Mouse (Mus musculus) CD4-positive, CD25-positive, alpha-beta regulatory T cell, adult 4 months (primary cell): ENCODE results near the gene Kctd20. TPM values are rescaled to one million over a fixed set of nuclear protein-coding genes. Genes with fewer than 3 reads are reported as not detected.

Experiments used
- ATAC-seq: one replicate; pipeline ENCODE4 v1.8.0; 2017
- polyA plus RNA-seq, 2 experiments: library from polyadenylated mRNA; unstranded; fragments of 100-300 nt; shearing (Covaris generic); gene quantifications; one replicate each; pipeline ENCODE4 v1.2.1; 2017

Gene Kctd20
- polyA plus RNA-seq, 2 experiments from 2014 or later: 33.3 to 62.9 TPM

DNA sequence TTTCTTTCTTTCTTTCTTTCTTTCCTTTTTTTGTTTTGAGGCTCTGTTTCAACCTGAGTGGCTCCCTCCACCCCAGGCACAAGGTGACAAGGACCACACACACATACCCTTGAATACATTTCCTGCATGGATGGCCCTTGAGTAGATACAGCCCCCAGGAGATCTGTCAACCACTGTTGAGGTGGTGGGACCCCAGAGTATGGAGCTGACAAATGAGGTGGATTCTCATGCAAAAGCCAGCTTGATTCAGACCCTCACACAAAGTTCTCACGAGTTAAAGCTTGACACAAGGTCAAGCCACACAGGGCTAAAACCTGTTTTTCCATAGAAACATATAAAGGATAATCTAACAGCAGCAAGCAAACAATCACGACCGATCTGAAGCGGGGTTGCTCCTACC is 19.5 kb upstream of the Kctd20 start:
- ATAC-seq: no peak

DNA sequence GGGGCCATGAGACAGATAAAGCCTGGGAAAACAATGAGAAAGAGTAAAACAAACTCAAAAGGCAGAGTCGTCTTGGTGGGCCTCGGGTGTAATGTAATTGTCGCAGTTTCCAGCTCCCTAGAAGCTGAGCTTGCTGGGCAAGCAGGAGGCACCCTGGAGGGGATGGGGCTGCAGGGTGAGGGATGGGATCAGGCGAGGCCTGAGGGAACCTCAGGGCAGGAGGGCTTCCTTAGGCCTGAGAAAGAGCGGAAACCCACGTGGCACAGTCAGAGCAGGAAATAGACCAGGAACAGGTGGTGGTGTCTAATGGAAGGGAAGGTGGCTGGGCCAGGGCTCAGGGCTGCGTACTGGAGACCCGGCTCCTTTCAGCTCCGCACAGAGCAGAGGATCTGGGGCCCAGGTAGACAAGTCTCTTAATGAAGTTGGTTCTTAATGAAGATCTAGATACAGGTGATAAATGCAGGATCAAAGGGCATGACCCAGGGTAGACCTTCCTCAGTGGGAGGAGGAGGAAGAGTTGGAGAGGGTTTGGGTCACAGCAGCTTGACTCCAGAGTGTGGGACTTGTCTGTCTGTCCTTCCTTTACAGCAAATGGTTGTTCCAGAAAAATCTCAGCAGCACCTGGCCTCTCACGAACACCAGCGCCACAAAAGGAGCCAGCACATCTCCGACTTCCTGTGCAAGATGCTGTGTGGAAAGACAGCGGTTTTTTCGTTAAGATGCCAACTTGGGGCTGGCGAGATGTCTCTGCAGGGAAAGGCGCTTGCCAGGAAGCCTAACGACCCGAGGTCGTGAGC is 17.4 kb upstream of the Kctd20 start:
- ATAC-seq: no peak

DNA sequence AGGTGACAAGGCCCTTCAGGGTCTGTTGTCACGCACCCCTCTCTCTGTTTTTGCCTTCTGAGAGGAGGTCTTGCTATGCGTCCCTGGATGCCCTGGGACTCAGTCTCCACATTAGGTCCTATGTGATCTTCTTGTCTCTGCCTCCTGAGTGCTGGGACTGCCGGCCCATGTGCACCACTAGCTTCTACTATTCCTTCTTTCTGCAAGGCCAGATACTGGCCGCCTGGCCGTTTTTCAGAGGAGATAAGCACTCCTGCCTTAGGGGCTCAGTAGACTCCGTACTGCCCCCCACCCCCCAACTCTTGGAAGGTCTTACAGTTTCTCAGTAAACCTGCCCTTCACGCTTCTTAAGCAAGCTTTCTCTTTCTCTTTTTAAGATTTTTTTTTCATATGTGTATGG is 15.6 kb upstream of the Kctd20 start:
- no peak for ATAC-seq

DNA sequence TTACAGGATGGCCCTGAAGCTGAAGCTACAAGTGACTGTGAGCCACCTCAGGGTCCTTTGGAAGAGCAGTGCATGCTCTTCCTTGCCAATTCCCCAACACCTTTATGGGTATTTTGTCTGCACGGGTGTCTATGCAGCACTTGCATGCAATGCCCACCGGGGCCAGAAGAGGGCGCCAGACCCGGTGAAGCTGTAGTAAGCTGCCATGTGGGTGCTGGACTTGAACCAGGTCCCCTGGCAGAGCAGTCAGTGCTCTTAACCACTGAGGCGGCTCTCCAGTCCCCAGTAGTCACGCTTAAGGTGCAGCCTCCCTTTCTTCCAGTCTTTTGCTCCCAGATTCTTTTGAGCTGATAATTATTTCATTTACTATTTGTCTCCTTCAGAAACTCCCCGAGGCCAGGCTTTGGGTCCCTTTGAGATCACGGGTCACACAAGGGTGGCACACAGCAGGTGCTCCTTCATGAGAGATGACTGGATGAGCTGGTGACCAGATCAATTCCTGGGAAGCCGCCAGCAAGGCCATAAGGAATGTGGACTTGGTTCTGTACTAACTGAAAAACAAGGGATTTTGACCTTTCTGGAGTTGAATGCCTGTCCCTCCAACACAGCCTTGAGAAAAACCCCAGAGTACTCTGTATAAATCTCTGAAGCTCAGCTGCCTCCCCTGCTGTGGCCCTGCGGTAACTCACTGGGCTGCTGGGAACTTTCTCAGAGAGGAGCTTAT is 15.0 kb upstream of the Kctd20 start:
- no peak for ATAC-seq

DNA sequence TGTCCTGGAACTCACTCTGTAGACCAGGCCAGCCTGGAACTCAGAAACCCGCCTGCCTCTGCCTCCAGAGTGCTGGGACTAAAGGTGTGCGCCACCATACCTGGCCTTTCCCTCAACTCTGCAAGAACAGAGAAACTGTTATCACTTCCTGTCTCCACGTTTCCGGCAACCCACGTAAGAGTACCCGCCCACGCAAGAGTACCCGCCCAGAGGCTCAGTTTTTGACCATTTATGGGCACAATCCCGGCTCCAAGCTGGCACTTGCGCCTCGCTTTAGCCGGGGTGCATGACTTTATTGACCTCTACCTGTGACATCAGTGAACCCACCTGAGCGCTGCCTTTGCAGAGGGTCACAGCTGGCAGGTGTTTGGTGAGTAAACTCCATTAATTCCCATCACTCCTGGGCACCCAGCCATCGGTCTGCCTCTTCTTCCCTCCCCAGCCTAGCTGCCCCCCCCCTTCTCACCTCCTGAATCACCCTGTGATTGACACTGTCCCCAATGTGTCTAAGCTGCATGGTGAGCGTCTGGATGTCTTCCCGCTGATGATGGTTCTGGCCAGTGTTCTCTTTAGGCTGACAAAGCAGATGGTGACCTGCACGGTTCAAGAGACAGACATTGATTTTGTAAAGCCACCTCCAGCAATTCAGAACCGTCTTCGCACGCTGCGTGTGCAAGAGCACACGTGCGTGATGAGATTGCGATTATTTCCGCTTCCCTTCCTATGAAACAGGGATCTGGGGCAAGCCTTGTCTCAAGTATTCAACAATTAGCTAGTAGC is 10.8 kb upstream of the Kctd20 start:
- ATAC-seq: no peak

DNA sequence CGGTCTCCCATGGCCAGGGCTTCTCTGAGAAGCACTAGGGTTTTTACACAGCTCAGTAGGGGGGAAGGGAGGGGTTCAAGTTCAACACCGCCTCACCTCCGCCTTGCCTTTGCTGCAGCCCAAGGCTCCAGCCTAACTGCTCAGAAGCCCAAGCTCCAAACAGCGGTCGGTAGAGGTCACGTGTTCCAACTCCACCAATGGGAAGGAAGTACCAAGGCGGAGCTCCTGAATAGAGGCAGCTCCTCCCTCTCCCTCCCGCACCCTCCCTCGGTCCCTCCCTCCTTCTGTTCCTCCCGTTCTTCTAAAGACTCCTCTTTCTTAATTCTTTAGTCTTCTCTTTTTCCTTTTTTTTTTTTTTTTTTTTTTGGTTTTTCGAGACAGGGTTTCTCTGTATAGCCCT is 9.6 kb upstream of the Kctd20 start:
- no peak for ATAC-seq

DNA sequence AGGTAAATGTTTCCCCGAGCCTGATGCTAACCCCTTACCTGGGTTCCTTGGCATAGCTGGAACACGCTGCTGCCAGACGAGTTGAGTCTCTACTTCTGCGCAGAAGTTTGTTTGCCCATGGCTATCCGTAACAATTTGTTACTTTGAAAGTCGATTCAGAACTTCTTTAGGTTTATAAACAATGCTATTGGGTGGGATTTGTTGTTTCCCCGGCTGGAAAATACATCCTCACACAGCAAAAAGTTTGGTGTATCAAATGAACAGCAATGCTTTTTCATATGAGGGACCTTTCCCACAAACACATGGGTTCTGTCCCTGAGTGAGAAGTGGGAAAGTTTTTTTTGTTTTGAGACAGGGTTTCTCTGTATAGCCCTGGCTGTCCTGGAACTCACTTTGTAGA is 8.0 kb upstream of the Kctd20 start, which contains the start of gene Pxt1:
TSS of gene Pxt1 (minus strand) at position 101 of the 400 bp plus-strand sequence.
- ATAC-seq: no peak

DNA sequence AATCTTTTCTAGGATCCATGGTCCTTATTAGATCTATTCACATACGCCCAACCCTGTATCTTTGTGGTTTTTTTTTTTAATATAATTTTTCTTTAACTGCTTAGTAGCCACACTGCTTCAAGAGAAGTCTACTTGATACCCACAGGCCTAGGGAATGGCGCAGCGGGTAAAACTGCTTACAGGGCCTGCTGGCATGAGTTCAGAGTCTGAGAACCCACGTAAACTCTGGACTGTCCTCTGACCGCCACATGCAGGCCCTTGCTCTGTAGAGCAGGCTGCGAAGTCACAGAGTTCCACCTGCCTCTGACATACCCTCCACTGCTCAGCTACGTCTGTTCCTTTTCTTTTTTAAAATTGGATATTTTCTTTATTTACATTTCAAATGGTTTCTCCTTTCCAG is 7.3 kb upstream of the Kctd20 start:
- ATAC-seq: no peak

DNA sequence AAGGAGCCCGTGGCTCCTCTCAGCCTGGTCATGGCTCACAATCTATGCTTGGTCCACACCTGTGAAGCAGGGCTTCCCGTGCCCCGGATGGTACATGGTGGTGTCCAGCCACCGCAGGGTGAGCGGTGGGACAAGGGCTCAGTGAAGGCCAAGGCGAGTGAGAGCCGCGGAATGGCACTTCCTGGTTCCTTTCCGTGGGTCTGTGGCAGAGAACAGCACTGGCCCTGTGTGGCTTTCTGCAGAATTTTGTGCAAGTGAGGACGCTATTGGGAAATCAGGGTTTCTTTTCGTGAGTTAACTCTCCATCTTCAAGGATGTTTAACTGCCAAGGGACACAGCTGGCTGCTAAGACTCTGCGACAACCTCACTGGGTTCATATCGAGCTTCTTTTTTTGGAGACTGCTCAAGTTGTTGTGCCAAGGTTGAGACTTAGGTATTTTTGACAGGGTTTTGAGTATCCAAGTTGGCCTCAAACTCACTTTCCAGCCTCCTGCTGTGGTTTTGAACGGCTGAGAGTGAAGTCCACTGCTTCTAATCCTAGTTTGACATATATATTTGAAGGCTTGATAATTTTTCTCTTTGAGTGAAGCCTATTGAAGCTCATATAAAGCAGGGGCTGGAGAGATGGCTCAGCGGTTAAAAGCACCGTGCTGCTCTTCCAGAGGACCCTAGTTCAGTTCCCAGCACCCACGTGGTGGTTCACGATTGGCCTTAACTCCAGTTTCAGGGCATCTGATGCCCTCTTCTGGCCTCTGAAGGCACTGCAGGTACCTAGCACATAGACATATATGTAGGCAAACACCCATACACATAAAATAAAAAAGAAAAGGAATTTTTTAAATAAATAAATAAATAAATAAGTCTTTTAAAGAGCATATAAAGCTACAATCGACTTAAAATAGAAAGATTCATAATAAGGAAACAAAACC is 4.5 kb upstream of the Kctd20 start:
- ATAC-seq: no peak

DNA sequence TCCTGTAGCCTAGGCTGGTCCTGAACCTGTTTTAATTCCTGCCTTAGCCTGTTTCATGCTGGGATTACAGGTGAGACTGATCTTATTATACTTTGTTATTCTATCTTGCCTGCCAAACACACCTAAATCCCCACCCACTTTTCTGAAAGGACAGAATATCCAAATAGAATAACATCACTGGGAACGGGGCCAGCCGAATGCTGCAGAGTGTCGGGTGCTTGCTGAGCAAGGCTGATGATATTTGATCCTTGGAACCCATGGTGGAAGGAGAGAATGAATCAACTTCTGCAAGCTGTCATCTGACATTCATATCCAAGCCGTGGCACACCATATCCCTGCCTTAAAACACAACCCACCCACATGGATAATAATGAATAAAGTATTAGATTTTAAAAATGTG is 3.1 kb upstream of the Kctd20 start:
- no peak for ATAC-seq

DNA sequence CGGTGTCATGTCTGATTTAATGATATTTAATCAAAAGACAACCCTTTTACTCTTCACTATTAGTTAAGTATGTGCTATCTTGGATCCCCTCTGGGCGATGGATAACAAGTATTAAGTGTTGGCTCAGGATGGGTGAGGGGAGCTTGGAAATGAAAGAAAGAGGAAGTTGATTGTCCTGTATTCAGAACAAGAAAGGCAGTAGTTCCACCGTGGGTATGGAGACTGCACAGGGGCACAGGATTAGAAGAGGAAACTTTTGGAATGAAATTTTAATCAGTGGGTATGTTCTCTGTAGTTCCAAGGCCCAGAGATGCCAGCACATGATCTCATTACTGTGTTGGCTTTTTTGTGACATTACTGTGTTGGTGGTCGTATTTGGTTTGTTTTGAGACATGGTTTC is 999 bp upstream of the Kctd20 start:
- ATAC-seq: no peak

DNA sequence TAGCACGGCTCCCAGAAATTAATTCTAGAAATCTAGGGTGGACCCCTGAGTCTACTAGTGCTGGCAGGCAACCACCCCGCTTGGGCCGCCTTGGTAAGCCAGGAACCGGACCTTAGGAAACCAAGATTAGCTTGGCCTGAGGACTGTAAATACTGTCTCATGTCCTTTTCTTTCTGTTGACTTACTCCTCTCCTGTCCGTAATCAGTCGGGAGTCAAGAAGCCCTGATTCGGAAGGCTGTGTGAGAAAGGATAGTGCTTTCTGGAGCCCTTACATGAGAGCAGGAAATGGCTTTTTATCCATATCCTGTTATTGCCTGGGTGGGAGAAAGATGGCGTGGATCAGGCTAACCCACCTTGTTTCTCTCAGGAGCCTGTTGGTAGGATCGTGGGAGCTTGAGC is 1.5 kb downstream of the Kctd20 start:
- ATAC-seq: peak; percentile 28

DNA sequence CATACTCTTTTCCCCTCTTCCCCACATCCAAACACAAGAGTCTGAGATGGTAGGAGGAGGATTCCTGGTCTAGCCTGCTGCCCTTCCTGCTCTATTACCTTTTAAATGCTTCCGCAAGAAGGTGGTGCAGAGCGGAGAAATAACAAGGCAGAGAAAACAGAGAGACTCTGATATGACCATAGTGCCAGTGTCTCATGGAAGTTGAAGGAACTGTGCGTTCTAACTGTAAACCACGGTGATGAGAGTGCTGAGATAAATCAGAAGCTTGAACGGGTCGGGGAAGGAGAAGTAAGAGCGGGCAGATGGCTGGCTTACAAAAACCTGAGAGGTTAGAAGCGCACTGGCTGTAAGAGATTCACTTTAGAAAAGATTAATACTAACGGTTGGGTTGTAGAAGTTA is 2.7 kb downstream of the Kctd20 start:
- ATAC-seq: no peak

DNA sequence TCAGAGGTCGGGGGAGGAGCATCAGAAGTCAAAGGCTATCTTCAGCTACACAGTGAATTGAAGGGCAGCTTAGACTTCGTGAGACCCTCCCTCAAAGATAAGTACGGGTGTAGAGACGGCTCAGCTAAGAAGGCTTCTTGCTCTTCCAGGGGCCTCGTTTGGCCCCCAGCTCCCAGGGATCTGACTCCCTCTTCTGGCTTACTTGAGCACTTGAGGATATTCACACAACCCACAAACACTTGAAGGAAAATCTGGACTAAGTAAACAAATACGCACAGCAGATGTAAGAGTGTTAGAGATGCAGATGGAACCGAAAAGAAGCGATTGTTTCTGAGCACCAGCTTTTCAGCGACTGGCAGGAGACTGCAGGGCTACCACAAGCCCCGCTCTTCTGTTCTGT is 8.8 kb downstream of the Kctd20 start:
- no peak for ATAC-seq

DNA sequence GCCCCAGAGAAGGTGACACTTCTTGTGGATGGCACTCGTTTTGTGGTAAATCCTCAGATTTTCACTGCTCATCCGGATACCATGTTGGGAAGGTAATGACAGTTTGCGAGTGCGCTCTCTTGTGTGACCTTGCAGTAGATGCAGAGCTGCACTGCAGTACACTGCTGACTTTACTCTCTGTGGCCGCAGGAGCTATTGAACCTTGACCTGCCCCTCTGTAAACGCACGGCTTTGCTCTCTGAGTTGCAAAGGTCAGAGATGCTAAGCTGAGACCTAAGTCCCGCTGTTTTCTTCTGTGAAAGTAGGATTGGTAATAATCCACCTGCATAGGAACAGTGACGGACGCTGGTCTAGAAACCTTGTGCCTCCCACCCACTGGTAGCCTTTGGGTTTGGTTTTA is 9.8 kb downstream of the Kctd20 start:
- no peak for ATAC-seq

DNA sequence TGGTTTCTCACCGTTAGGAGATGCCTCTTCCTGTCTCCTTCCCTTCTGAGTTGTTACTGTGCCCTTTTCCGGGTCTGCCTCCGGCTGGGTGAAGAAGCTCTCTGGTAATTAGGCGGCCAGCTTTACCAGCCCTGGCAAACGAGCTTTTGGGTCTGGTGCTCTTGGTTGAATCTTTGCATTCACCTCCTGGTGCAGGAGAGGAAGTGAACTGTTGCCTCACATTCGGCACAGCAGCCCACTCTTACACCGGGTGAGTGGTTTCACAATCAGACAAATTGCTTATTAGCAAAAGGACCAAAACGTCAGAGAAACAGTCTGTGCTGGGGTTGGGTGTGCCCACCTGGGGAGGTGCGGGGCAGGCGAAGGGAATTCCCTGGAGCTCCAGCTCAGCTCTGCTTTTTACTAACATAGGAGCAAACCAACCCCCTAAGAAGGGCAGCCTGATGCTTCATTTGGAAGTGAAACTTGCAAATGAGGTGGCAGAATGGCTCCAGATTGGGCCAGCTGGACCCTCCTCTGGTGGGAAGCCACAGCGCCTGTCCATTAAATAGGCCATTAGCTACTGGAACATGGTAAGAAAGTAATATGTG is 15.4 kb downstream of the Kctd20 start:
- peak; percentile 70 for ATAC-seq

DNA sequence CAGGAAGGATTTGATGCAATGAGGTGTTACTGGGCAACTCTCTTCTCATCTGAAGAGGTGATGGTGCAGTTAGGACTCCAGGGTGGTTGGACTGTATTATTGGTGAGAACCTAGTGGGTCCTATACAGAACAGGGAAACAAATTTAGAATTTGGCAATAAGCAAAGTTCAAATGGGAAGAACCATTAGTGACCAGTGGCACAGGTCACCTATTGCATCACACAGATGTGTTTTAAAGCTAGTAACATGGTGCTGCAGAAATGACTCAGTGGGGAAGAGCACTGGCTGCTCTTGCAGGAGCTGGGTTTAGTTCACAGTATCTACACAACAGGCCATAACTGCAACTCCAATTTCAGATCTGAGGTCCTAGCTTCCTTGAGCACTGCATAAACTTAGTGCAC is 18.4 kb downstream of the Kctd20 start:
- ATAC-seq: no peak

DNA sequence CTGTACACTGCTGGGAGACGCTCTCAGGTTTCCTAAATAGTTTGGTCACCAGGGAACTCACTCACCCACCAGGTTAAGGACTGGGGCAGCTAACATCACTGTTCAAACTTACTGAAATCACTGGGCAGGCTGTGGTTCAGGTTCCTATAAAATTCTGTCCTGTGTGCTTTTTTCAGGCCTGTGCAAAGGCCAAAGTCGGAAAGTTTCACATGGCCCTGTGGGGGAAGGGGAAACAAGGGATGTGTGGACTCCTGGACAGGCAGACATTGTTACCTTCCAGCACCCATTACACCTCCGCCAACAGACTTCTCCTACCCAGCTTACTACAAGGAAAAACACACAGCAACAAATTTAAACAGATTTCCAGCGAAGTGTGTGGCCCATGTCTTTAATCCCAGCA is 27.3 kb downstream of the Kctd20 start:
- ATAC-seq: no peak

DNA sequence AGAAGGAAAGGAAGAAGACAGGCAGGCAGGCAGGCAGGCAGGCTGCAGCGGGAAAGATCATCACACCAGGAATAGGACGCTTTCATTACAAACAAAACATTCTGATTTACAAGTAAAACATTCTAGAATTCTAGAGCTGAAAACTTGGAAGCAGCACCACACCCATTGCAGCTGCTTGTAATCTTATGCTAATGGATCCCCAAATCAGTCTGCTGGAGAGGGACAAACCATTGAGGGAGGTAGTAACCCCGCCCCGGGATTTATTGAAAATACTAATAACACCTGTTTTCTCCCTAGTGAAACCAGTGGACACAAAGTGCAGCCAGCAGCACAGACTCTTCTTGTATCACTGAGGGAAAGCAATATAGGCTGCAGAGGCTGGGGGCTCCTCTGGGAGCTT is 29.3 kb downstream of the Kctd20 start:
- no peak for ATAC-seq

DNA sequence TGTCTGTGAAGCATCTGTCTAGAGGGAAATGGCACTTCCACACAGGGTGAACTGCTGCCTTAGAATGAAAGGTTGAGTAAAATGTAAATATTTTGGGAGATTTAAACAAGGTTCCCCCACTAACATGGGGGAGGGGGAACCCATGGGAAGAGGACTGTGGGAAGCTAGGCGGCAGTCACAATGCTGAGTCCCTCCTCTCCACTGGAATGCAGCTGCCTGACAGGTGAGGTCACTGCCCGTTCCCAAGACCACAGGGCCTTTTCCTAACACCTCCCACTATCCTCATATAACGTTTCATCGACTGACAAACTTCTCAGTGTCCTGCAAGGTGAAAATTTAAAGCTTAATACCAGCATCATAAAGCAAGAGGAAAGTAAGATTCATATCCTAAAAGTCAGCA is 30.8 kb downstream of the Kctd20 start:
- no peak for ATAC-seq

DNA sequence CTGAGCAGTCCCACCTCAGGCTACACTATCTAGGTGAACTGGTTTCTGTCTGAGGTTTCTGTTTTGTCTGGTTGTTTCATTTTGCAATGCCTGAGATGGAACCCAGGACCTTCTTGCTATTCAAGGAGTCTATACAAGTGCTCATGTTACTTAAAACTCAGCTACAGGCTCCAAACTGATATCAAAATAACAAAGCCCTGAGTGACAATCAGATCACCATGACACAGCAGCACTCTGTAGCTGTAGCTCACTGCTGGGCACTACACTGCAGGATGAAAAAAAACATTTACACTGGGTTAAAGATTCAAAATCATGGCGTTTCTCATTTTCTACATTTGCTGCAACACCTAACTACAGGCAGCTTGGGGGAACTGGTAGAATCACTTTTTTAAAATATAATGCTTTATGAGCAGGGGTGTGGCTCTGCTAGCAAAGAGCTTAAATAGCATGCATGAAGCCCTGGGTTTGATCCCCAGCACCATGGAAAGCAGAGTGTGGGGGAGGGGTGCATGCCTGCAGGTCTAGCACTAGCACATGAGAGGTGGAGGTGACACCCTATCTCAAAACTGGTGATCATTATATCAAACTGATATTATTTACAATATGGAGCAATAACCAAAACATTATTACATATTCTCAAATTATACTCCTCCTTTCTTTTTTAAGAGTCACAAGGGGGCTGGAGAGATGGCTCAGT is 33.1 kb downstream of the Kctd20 start:
- ATAC-seq: no peak
